Mouse (Mus musculus) liver, postnatal 0 days (tissue): ENCODE results near the gene Arfip1.

Experiments used
- CTCF ChIP-seq: sonication (generic); IDR thresholded peaks from 2 replicates; pipeline ENCODE4 v1.5.1; 2016; ENCODE audit warnings: antibody characterized with exemption, low read depth
- EP300 ChIP-seq: IDR thresholded peaks from 2 replicates; pipeline ENCODE4 v1.6.1; 2016; ENCODE audit warnings: antibody characterized with exemption, low read depth, mild to moderate bottlenecking

DNA sequence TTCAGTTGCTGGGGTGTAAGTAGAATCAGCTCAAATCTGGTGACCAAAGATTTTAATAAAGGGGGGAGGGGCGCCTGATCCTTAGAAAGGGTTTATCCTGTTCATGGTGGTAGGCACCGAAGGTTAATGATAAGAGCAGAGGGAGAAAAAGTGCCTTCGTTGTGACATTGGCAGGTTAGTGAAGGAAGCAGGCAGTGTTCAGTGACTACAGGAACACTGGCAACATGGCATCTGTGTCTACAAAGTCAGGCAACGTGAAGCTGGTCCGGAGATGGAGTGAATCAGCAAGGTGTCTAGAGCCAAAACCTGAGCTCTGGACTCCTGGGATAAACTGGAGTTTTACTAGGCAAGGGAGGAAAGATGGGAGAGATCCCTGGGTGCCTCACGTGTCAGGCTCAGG, 16.3 kb upstream of the Arfip1 start:
- no peak for TF ChIP-seq CTCF
- no peak for TF ChIP-seq EP300
